Mouse (Mus musculus): ENCODE results near the gene Arvcf.

Gene Arvcf

GRCm38 (mm10) chr16:18428011-18428515 is 80.1 kb downstream of the Arvcf start:
- no peak for DNase-seq (ENCODE audit: low read depth, low spot score)

DNA sequence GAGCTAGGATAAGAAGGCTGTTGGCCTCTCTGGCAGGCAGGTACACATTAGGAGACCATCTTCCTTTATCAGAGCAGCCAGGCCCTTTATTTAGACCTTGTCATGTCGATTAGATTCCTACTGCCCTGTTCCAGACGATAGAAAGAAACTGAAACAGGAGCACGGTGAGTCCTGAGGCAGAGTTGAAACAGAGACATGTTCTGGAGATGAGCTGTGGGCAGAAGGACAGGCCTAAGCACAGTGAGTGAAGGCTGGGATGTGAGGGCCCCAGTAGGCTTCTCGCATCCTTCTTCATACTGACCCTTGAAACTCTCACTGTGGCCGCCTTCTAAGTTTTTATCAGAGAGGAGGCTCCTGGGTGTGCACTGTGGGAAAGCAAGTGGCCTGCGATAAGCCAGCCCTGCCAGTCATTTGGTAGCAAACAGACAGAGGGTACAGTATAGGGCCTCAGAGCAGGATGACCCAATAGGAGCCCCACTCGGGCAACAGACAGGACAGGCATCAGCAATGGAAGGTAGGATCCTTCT is 80.6 kb downstream of the Arvcf start:
- no peak for DNase-seq (ENCODE audit: low read depth, low spot score)

GRCm38 (mm10) chr16:18429641-18430040 is 81.7 kb downstream of the Arvcf start:
- DNase-seq (ENCODE audit: low read depth, low spot score) = no peak

- DNase-seq (ENCODE audit: low read depth, low spot score) = no peak
Measured at GRCm38 (mm10) chr16:18430641-18431212, 82.7 kb downstream of the Arvcf start.

DNA sequence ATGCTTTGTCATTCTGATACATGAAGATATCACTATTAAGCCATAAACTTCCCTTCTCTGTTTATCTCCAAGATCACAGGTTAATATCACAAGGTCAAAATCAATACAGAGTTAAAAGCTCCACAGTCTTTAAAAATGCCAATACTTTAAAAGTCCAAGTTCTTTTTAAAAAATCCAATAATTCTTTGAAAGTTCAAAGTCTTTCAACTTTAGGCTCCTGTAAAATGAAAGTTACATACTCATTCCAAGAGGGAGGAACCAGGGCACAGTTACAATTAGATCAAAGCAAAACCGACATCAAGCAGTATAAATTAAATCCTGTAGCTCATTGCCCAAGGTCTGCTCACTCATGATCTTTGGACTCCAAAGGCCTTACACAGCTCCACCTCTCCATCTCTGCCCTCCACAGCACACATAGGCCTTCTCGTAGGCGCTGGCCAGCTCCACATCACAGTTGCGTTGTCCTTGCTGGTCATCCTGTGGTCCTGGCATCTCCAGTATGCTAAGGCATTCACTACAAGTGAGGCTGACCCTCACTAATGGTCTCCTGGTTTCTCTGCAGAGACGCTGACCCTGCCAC is 85.4 kb downstream of the Arvcf start:
- no peak for DNase-seq (ENCODE audit: low read depth, low spot score)

DNA sequence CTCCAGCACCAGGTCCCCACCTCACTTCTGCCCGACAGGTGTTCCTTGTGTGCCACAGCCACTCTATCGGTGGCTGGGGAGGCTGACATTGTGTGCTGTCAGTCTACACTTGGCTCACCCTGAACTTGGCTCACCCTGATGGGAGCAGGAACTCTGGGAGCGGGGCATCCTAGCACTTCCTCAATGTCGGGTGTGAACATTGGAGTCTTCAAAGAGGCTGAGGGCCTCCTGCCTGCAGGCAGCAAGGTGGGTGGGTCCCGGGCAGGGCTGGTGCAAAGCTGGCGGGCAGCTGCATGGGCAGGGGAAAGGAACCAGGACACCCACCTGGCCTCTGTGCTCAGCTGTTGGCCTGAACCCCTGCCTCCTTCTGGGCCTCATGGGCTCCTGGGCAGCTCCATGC is 88.1 kb downstream of the Arvcf start:
- no peak for DNase-seq (ENCODE audit: low read depth, low spot score)

DNA sequence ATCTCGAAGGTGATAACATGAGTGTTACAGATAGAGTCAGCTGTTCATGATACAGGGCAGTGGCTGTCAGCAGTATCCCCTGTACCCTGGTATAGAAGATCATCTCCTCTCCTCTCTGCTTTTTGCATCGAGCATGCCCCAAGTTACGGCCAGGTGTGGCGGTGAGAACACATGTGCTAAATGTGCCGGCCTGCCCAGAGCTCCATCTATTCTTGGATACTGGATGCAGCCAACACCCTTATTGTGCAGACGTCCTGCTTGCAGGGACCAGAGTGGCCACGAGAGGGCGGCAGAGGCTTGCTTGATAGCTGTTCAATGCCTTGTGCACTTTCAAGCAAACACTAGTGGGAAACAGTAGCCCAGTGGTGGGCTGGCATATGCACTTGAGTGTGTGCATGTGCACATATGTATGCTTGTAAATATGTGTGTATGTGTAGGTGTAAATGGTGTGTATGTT is 95.4 kb downstream of the Arvcf start:
- DNase-seq (ENCODE audit: low read depth, low spot score) = peak; percentile 93

DNA sequence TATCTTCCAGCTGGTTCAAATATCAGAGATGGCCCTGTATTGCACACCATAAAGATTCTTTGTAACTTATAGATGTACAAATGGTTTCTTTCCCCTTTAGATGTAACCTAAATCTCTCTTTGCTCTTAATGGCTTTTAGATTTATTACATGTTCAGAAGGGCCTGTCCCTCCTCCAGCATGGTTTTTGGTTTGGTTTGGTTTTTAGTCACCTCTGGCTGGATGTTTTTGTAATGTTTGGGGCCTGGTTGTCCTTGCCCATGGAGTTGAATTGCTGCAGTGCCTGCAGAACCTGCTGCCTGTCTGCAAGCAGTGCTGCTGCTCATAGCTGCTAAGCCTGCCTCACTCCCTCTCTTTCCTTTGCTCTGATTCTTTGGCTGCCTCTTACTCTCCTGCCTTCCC is 99.3 kb downstream of the Arvcf start:
- DNase-seq (ENCODE audit: low read depth, low spot score) = no peak

DNA sequence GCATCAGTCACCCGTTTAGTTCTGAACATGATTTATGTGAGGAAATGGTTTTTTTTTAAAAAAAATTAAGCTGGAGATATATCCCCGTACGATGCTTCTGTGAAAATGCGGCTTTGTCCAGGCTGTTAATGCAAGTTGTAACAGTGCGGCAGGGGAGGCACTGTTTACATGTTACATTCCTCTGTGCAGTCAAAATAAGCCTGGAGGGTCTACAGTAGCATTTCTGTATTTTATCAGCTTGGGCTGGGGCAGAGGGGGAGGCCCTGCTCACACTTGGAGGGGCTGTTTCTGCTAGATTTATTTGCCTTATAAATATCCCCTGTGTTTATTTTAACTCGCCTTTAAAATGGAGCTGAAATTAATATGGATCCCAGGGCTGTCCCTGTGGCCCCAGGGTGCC is 100.1 kb downstream of the Arvcf start:
- DNase-seq (ENCODE audit: low read depth, low spot score) = no peak

- DNase-seq (ENCODE audit: low read depth, low spot score) = no peak
Measured at GRCm38 (mm10) chr16:18449005-18449404, 101.0 kb downstream of the Arvcf start.

GRCm38 (mm10) chr16:18451486-18452181 is 103.7 kb downstream of the Arvcf start:
- DNase-seq (ENCODE audit: low read depth, low spot score) = peak; percentile 62

- no peak for DNase-seq (ENCODE audit: low read depth, low spot score)
Measured at GRCm38 (mm10) chr16:18452361-18452862, 104.4 kb downstream of the Arvcf start.

DNA sequence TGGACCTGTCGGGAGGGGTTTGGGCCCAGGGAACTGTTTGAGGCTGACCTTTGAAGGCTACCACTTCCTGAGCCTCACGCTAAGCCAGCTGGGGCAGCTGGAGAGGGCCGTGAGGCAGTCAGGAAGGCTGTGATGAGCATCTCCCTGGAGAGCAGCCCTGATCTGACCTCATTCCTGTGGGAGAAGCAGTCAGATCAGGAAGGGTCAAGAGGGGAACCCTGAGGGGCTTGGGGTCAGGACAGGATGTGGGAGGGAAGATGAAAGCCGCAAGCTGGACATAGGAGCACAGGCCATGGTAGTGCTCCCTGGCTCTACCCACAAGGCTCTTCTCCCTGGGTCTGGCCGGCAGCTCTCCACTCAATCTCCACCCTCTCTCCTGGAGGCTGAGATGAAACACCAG is 105.9 kb downstream of the Arvcf start:
- no peak for DNase-seq (ENCODE audit: low read depth, low spot score)

- DNase-seq (ENCODE audit: low read depth, low spot score) = no peak
Measured at GRCm38 (mm10) chr16:18455407-18455806, 107.4 kb downstream of the Arvcf start.

All from 3T3-L1 (cell line).